Mouse (Mus musculus) forebrain, embryonic 11.5 days (tissue): ENCODE data around the gene Eif1ax. TPM values are rescaled to one million over a fixed set of nuclear protein-coding genes. Genes with fewer than 3 reads are reported as not detected.

Experiments used
- ATAC-seq: fragments of 200-750 bp; cut with Nextera tagmentation; replicated peaks from 2 replicates; pipeline ENCODE4 v1.8.0; 2017; ENCODE audit warnings: moderate TSS enrichment; ENCODE audit not compliant: low FRiP score
- DNase-seq: peaks from one replicate; pipeline ENCODE4 v3.0.0-alpha.2; 2017; ENCODE audit warnings: low spot score
- H3K27ac ChIP-seq: fragments of 300-500 bp; sonication (generic); 2 replicates; pipeline ENCODE4 v1.5.1; 2014; ENCODE audit warnings: low read depth, low read length
- H3K27me3 ChIP-seq: fragments of 300-500 bp; sonication (generic); 2 replicates; pipeline ENCODE4 v1.6.1; 2014; ENCODE audit warnings: mild to moderate bottlenecking, low read length, mixed read lengths; ENCODE audit not compliant: control insufficient read depth, insufficient read depth
- H3K36me3 ChIP-seq: fragments of 300-500 bp; sonication (generic); 2 replicates; pipeline ENCODE4 v1.6.1; 2014; ENCODE audit warnings: mild to moderate bottlenecking, low read length, moderate library complexity, mixed read lengths; ENCODE audit not compliant: control insufficient read depth, insufficient read depth
- H3K4me1 ChIP-seq: fragments of 300-500 bp; sonication (generic); replicated peaks from 2 replicates; pipeline ENCODE4 v1.6.1; 2014; ENCODE audit warnings: low read length, mixed read lengths; ENCODE audit not compliant: control insufficient read depth, insufficient read depth
- H3K4me2 ChIP-seq: fragments of 300-500 bp; sonication (generic); 2 replicates; pipeline ENCODE4 v1.6.1; 2014; ENCODE audit warnings: low read depth, mild to moderate bottlenecking, low read length, moderate library complexity, mixed read lengths; ENCODE audit not compliant: severe bottlenecking
- H3K4me3 ChIP-seq: fragments of 300-500 bp; sonication (generic); 2 replicates; pipeline ENCODE4 v1.5.1; 2014; ENCODE audit warnings: low read depth, low read length
- H3K9ac ChIP-seq: fragments of 300-500 bp; sonication (generic); 2 replicates; pipeline ENCODE4 v1.6.1; 2014; ENCODE audit warnings: low read length
- H3K9me3 ChIP-seq: fragments of 300-500 bp; sonication (generic); 2 replicates; pipeline ENCODE4 v1.6.1; 2016; ENCODE audit warnings: low read length, mixed read lengths; ENCODE audit not compliant: control insufficient read depth
- WGBS: fragments of 180-500 bp; shearing (Covaris S2); extraction: QIAGEN DNeasy Blood & Tissue Kit; methylation state at CpG from one replicate; pipeline ENCODE4 v1.1.7; 2014; 5-methylcytosine and 5-hydroxymethylcytosine counted together
- polyA plus RNA-seq: library from polyadenylated mRNA; unstranded; fragments of >200 nt; fragmentation: Nextera tagmentation; extraction: Ambion mirVana; gene quantifications from 2 replicates; pipeline ENCODE4 v1.2.1, GENCODE M21; 2014

Gene Eif1ax
- polyA plus RNA-seq: 172 and 188 TPM in 2 replicates

DNA sequence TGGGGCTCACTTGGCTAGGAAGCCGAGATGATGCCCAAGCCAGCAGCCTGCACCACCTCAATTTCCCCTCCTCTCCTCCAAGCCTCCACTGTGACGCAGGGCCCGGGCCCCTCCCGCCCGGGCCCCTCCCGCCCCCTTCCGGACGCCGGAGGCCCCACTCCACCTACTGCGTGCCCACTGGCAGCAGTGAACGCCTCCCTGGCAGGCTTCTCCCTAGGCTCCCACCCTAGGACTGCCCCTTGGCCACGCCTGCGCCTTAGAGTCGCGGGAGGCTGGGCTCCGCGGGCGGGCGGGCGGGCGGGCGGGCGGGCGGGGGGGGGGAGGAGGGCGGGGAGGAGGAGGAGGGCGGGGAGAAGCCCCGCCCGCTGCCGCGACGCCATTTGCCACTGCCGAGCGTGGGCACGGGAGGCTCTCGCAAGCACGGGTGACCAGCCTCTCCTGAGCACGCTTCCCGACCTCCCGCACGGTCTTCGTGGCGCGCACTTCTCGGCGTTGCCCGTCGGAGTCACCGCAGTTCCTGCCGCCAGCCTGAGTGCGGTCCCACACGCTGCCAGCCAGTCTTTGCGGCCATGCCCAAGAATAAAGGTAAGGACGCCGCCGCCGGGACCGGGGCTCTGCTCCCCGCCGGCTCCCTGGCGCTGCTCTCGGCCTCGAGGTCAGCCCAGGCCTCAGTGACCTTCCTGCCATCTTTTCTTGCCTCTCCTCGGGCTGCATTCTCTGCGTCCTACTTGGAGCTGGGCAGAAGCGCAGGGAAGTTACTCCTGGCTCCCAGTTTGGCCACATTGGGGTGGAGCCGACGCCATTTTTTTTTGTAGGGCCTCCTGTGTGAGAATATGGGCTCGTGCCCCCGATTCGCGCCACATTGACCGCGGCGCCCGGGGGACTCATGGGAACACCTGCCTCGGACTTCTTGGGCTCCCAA is at the start of gene Eif1ax:
Gene Eif1ax, plus strand, starts transcription at position 348 of the 922 bp plus-strand sequence.
- H3K4me2 ChIP-seq: peak within 1 kb of the TSS; percentile 49
- no peaks in the 10 kb centered on the region for H3K36me3 ChIP-seq
- peak within 1 kb of the TSS; percentile 60 for H3K4me3 ChIP-seq
- 22% methylated on average over 47 of the region's 76 CpGs for WGBS
- H3K27me3 ChIP-seq: no peaks in the 10 kb centered on the region
- DNase-seq (peak; percentile 85), ATAC-seq (peak; percentile 100)
- no peaks in the 10 kb centered on the region for H3K9me3 ChIP-seq
- no peaks in the 10 kb centered on the region for H3K4me1 ChIP-seq
- H3K27ac ChIP-seq: 0 out of 2 replicates have a peak within 1 kb of the TSS, but pooled peaks have one; percentile 18
- peak within 1 kb of the TSS; percentile 74 for H3K9ac ChIP-seq

DNA sequence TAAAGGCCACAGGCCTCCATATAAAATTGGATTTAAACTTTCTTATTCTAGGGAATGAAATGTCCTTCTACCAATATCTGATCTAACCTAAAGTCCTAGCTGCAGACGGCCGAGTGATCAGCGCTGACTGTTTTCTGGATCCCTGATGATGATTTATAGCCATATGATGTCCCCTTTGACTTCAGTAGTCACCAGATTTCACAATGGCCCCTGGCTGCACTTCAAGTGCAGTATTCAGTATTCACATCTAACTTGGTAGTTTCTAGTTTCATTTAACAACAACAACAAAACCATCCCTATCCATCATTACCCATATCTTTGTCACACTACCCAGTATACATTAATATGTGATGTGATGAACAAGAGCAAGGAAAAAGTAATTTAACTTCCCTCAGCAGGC is 7.5 kb upstream of the Eif1ax start:
- Histone ChIP-seq H3K9me3 (no peaks in the 10 kb centered on the region), H3K27me3 (no peaks in the 10 kb centered on the region), H3K4me2 (no peak overlapping the region), H3K4me1 (no peaks in the 10 kb centered on the region), H3K4me3 (no peak overlapping the region), H3K36me3 (no peaks in the 10 kb centered on the region; the same call in 1 of the 2 replicates), H3K9ac (no peak overlapping the region), H3K27ac (no peak overlapping the region)
- no peak for ATAC-seq
- no peak for DNase-seq
- WGBS: 96% methylated on average over 3 of the region's 3 CpGs

GRCm38 (mm10) chrX:159372753-159373144 is 771 bp downstream of the Eif1ax start:
- ATAC-seq: no peak

GRCm38 (mm10) chrX:159387105-159387504 is 15.1 kb downstream of the Eif1ax start:
- Histone ChIP-seq H3K4me3 (no peak overlapping the region), H3K9me3 (no peaks in the 10 kb centered on the region), H3K36me3 (no peaks in the 10 kb centered on the region; the same call in 1 of the 2 replicates), H3K27ac (no peak overlapping the region), H3K4me1 (no peaks in the 10 kb centered on the region), H3K9ac (no peak overlapping the region), H3K4me2 (no peak overlapping the region), H3K27me3 (no peaks in the 10 kb centered on the region)
- no peak for ATAC-seq
- no peak for DNase-seq
- 81% methylated on average over 9 of the region's 9 CpGs for WGBS

More at GRCm38 (mm10) chrX:159372753-159373144, 771 bp downstream of the Eif1ax start:
- H3K4me3 ChIP-seq: peak overlapping the region; percentile 60
- 26% methylated on average over 9 of the region's 9 CpGs for WGBS
- peak overlapping the region; percentile 49 for H3K4me2 ChIP-seq
- H3K9ac ChIP-seq: peak overlapping the region; percentile 74
- no peak for DNase-seq
- H3K27ac ChIP-seq: 0 out of 2 replicates have a peak overlapping the region, but pooled peaks have one; percentile 18
- no peaks in the 10 kb centered on the region for H3K27me3 ChIP-seq
- no peaks in the 10 kb centered on the region for H3K4me1 ChIP-seq
- no peaks in the 10 kb centered on the region; the same call in 1 of the 2 replicates for H3K36me3 ChIP-seq
- no peaks in the 10 kb centered on the region for H3K9me3 ChIP-seq

GRCm38 (mm10) chrX:159388953-159389352 is 17.0 kb downstream of the Eif1ax start:
- DNase-seq (no peak), ATAC-seq (no peak)
- no peaks in the 10 kb centered on the region for H3K27me3 ChIP-seq
- H3K27ac ChIP-seq: no peak overlapping the region
- no peaks in the 10 kb centered on the region for H3K9me3 ChIP-seq
- no peak overlapping the region for H3K9ac ChIP-seq
- H3K4me3 ChIP-seq: no peak overlapping the region
- no peak overlapping the region for H3K4me2 ChIP-seq
- H3K36me3 ChIP-seq: no peaks in the 10 kb centered on the region; the same call in 1 of the 2 replicates
- no peaks in the 10 kb centered on the region for H3K4me1 ChIP-seq

GRCm38 (mm10) chrX:159390347-159390962 is 18.5 kb downstream of the Eif1ax start:
- 77% methylated on average over 6 of the region's 6 CpGs for WGBS
- H3K4me1 ChIP-seq: no peaks in the 10 kb centered on the region
- H3K4me3 ChIP-seq: no peak overlapping the region
- no peak overlapping the region for H3K4me2 ChIP-seq
- no peak for DNase-seq
- ATAC-seq: no peak
- no peaks in the 10 kb centered on the region for H3K9me3 ChIP-seq
- no peak overlapping the region for H3K9ac ChIP-seq
- no peaks in the 10 kb centered on the region; the same call in 1 of the 2 replicates for H3K36me3 ChIP-seq
- H3K27ac ChIP-seq: no peak overlapping the region
- H3K27me3 ChIP-seq: no peaks in the 10 kb centered on the region

DNA sequence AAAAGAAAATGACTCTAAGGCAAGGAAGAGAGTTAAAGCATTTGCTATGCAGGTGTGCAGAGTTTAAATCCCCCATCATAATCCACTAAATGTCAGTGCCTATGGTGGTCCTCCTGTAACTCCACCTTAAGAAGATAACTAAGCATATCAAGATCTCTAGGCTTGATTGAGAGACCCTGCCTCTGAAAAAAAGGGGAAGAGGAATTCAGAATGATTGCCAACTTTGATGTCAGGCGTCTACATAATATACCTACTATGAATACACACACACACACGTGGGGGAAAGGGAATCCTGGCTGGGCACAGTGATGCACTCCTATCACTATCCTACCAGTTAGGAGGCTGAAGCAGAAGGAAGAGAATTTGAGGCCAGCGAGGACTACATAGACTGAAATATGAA is 19.3 kb downstream of the Eif1ax start:
- no peak for ATAC-seq
- no peaks in the 10 kb centered on the region for H3K9me3 ChIP-seq
- no peak overlapping the region for H3K9ac ChIP-seq
- H3K4me2 ChIP-seq: no peak overlapping the region
- no peaks in the 10 kb centered on the region for H3K27me3 ChIP-seq
- DNase-seq: no peak
- 83% methylated on average over 3 of the region's 3 CpGs for WGBS
- H3K36me3 ChIP-seq: no peaks in the 10 kb centered on the region
- H3K27ac ChIP-seq: no peak overlapping the region
- H3K4me3 ChIP-seq: no peak overlapping the region
- H3K4me1 ChIP-seq: no peaks in the 10 kb centered on the region

DNA sequence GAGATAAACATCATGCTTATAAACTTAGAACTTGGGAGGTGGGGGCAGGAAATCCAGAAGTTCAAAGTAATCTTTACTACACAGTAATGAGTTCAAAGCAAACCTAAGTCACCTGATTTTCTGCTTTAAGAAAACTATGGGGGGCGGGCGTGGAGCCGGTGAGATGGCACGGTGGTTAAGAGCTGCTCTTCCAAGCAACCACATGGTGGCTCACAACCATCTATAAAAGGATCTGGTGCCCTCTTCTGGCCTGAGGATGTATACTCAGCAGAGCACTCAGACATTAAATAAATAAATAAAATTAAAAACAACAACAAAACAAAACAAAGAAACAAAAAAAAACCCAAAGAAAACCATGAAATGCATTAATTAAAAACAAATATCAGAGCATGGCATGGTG is 37.3 kb downstream of the Eif1ax start:
- ATAC-seq: no peak; the same call in 1 of the 2 replicates
- WGBS: 52% methylated on average over 4 of the region's 4 CpGs
- DNase-seq: no peak

More for the DNA sequence above, 37.3 kb downstream of the Eif1ax start:
- no peak overlapping the region for H3K4me2 ChIP-seq
- H3K27me3 ChIP-seq: no peaks in the 10 kb centered on the region
- H3K4me1 ChIP-seq: no peaks in the 10 kb centered on the region
- no peak overlapping the region for H3K9ac ChIP-seq
- H3K36me3 ChIP-seq: no peaks in the 10 kb centered on the region
- H3K27ac ChIP-seq: no peak overlapping the region
- H3K9me3 ChIP-seq: no peaks in the 10 kb centered on the region
- H3K4me3 ChIP-seq: no peak overlapping the region
